Mouse (Mus musculus) limb, embryonic 14.5 days (tissue): Measurements from ENCODE around the gene Tdrd3. TPM values are rescaled to one million over a fixed set of nuclear protein-coding genes. Genes with fewer than 3 reads are reported as not detected.

Experiments used
- ATAC-seq: fragments of 200-750 bp; cut with Nextera tagmentation; 2 replicates; pipeline ENCODE4 v1.8.0; 2017; ENCODE audit warnings: low read depth, moderate number of reproducible peaks, moderate TSS enrichment; ENCODE audit not compliant: low FRiP score
- DNase-seq: peaks from one replicate; pipeline ENCODE4 v3.0.0-alpha.2; 2015; ENCODE audit warnings: low spot score
- H3K27ac ChIP-seq: fragments of 300-500 bp; sonication (generic); replicated peaks from 2 replicates; pipeline ENCODE4 v1.5.1; 2014; ENCODE audit warnings: low read depth, mild to moderate bottlenecking, low read length, moderate library complexity, mixed read lengths
- H3K27me3 ChIP-seq: fragments of 300-500 bp; sonication (generic); 2 replicates; pipeline ENCODE4 v1.6.1; 2014; ENCODE audit warnings: low read length, mixed read lengths; ENCODE audit not compliant: control insufficient read depth, insufficient read depth
- H3K36me3 ChIP-seq: fragments of 300-500 bp; sonication (generic); 2 replicates; pipeline ENCODE4 v1.6.1; 2014; ENCODE audit warnings: mild to moderate bottlenecking, low read length, moderate library complexity, mixed read lengths; ENCODE audit not compliant: control insufficient read depth, insufficient read depth
- H3K4me1 ChIP-seq: fragments of 300-500 bp; sonication (generic); 2 replicates; pipeline ENCODE4 v1.6.1; 2014; ENCODE audit warnings: antibody characterized with exemption, low read length, mixed read lengths; ENCODE audit not compliant: control insufficient read depth, insufficient read depth
- H3K4me2 ChIP-seq: fragments of 300-500 bp; sonication (generic); replicated peaks from 2 replicates; pipeline ENCODE4 v1.6.1; 2014; ENCODE audit warnings: low read depth, mild to moderate bottlenecking, low read length, moderate library complexity; ENCODE audit not compliant: severe bottlenecking
- H3K4me3 ChIP-seq: fragments of 300-500 bp; sonication (generic); replicated peaks from 2 replicates; pipeline ENCODE4 v1.5.1; 2014; ENCODE audit warnings: low read length
- H3K9ac ChIP-seq: fragments of 300-500 bp; sonication (generic); 2 replicates; pipeline ENCODE4 v1.6.1; 2014; ENCODE audit warnings: mild to moderate bottlenecking, low read depth, low read length, moderate library complexity; ENCODE audit not compliant: severe bottlenecking
- H3K9me3 ChIP-seq: fragments of 300-500 bp; sonication (generic); 2 replicates; pipeline ENCODE4 v1.6.1; 2016; ENCODE audit warnings: low read length; ENCODE audit not compliant: control insufficient read depth
- POLR2A ChIP-seq: fragments of 200-500 bp; IDR thresholded peaks from 2 replicates; pipeline ENCODE4 v1.8.0; 2012; ENCODE audit warnings: inconsistent platforms, mild to moderate bottlenecking, moderate library complexity, borderline replicate concordance; ENCODE audit not compliant: insufficient read depth, insufficient read length; ENCODE audit errors: extremely low read depth
- WGBS: fragments of 180-500 bp; shearing (Covaris S2); extraction: QIAGEN DNeasy Blood & Tissue Kit; methylation state at CpG from one replicate; pipeline ENCODE4 v1.1.7; 2014; 5-methylcytosine and 5-hydroxymethylcytosine counted together
- polyA plus RNA-seq, 2 experiments: library from polyadenylated mRNA; depleted of rRNA in 1 of 2; stranded (reverse) in 1 of 2; unstranded in 1 of 2; fragments of >200 nt; fragmentation: Nextera tagmentation in 1 of 2; extraction: Ambion mirVana in 1 of 2; gene quantifications; 2 replicates each; pipeline versions ENCODE4 v1.2.1 to v1.2.3; 2012 to 2014

Gene Tdrd3
- polyA plus RNA-seq, 2 experiments: 37.3 to 39.1 TPM

GRCm38 (mm10) chr14:87420576-87420975, 4.1 kb downstream of the Tdrd3 start:
- no peak overlapping the region for H3K4me2 ChIP-seq
- H3K27me3 ChIP-seq: no peaks in the 10 kb centered on the region
- ATAC-seq (no peak), DNase-seq (no peak)
- WGBS: 77% methylated on average over 4 of the region's 4 CpGs
- H3K4me3 ChIP-seq: no peak overlapping the region
- H3K9me3 ChIP-seq: no peaks in the 10 kb centered on the region
- H3K36me3 ChIP-seq: no peaks in the 10 kb centered on the region
- peaks cover 26% of the 10 kb centered on the region for H3K4me1 ChIP-seq
- no peak for TF ChIP-seq POLR2A
- H3K9ac ChIP-seq: no peak overlapping the region
- no peak overlapping the region for H3K27ac ChIP-seq

- 47% methylated on average over 3 of the region's 3 CpGs for WGBS
- no peak for TF ChIP-seq POLR2A
- Histone ChIP-seq H3K4me3 (no peak overlapping the region), H3K9ac (no peak overlapping the region), H3K27me3 (no peaks in the 10 kb centered on the region), H3K36me3 (no peaks in the 10 kb centered on the region), H3K4me2 (no peak overlapping the region), H3K27ac (no peak overlapping the region), H3K9me3 (no peaks in the 10 kb centered on the region), H3K4me1 (peaks cover 26% of the 10 kb centered on the region)
- DNase-seq (no peak), ATAC-seq (no peak)
These were observed 6.0 kb downstream of the Tdrd3 start for GRCm38 (mm10) chr14:87422432-87422831.

- ATAC-seq (no peak), DNase-seq (no peak)
- H3K9me3 ChIP-seq: no peaks in the 10 kb centered on the region
- no peak overlapping the region for H3K27ac ChIP-seq
- WGBS: 69% methylated on average over 7 of the region's 7 CpGs
- H3K4me1 ChIP-seq: peaks cover 15% of the 10 kb centered on the region
- H3K4me3 ChIP-seq: no peak overlapping the region
- no peak overlapping the region for H3K4me2 ChIP-seq
- TF ChIP-seq POLR2A: no peak
- no peaks in the 10 kb centered on the region for H3K27me3 ChIP-seq
- H3K36me3 ChIP-seq: no peaks in the 10 kb centered on the region
- no peak overlapping the region for H3K9ac ChIP-seq
These were observed 10.0 kb downstream of the Tdrd3 start for GRCm38 (mm10) chr14:87426297-87426922.

- WGBS: 95% methylated on average over 4 of the region's 4 CpGs
These were observed 10.6 kb downstream of the Tdrd3 start for GRCm38 (mm10) chr14:87427032-87427431.

GRCm38 (mm10) chr14:87427659-87428289, 11.3 kb downstream of the Tdrd3 start:
- H3K4me1 ChIP-seq: 0 out of 2 replicates have a peak, but pooled peaks cover 5% of the 10 kb centered on the region
- H3K9ac ChIP-seq: no peak overlapping the region
- no peak overlapping the region for H3K4me2 ChIP-seq
- no peak overlapping the region for H3K27ac ChIP-seq
- no peaks in the 10 kb centered on the region for H3K27me3 ChIP-seq
- H3K36me3 ChIP-seq: no peaks in the 10 kb centered on the region
- no peak overlapping the region for H3K4me3 ChIP-seq
- no peak for TF ChIP-seq POLR2A
- WGBS: 87% methylated on average over 5 of the region's 5 CpGs
- ATAC-seq (no peak), DNase-seq (no peak)
- no peaks in the 10 kb centered on the region for H3K9me3 ChIP-seq

More at GRCm38 (mm10) chr14:87427032-87427431, 10.6 kb downstream of the Tdrd3 start:
- H3K9me3 ChIP-seq: no peaks in the 10 kb centered on the region
- peaks cover 9% of the 10 kb centered on the region; the same call in 1 of the 2 replicates for H3K4me1 ChIP-seq
- H3K4me2 ChIP-seq: no peak overlapping the region
- TF ChIP-seq POLR2A: no peak
- no peak overlapping the region for H3K9ac ChIP-seq
- no peak for ATAC-seq
- no peak overlapping the region for H3K27ac ChIP-seq
- H3K4me3 ChIP-seq: no peak overlapping the region
- no peaks in the 10 kb centered on the region for H3K36me3 ChIP-seq
- no peak for DNase-seq
- no peaks in the 10 kb centered on the region for H3K27me3 ChIP-seq
